Mouse (Mus musculus) forebrain, postnatal 0 days (tissue): Measurements from ENCODE around the gene Smg7. TPM values are rescaled to one million over a fixed set of nuclear protein-coding genes. Genes with fewer than 3 reads are reported as not detected.

Source experiments
- ATAC-seq: fragments of 200-750 bp; cut with Nextera tagmentation; 2 replicates; pipeline ENCODE4 v1.8.0; 2017; ENCODE audit warnings: mild to moderate bottlenecking, moderate library complexity
- DNase-seq: peaks from one replicate; pipeline ENCODE4 v3.0.0-alpha.2; 2015
- H3K27ac ChIP-seq: fragments of 300-500 bp; sonication (generic); 2 replicates; pipeline ENCODE4 v1.5.1; 2014; ENCODE audit warnings: low read depth, mild to moderate bottlenecking, antibody characterized with exemption, low read length, moderate library complexity, mixed read lengths
- H3K27me3 ChIP-seq: fragments of 300-500 bp; sonication (generic); 2 replicates; pipeline ENCODE4 v1.6.1; 2014; ENCODE audit warnings: mild to moderate bottlenecking, low read length, mixed read lengths; ENCODE audit not compliant: insufficient read depth
- H3K36me3 ChIP-seq: fragments of 300-500 bp; sonication (generic); 2 replicates; pipeline ENCODE4 v1.6.1; 2014; ENCODE audit warnings: mild to moderate bottlenecking, moderate library complexity; ENCODE audit not compliant: insufficient read depth
- H3K4me1 ChIP-seq: fragments of 300-500 bp; sonication (generic); 2 replicates; pipeline ENCODE4 v1.6.1; 2014; ENCODE audit warnings: antibody characterized with exemption; ENCODE audit not compliant: insufficient read depth
- H3K4me2 ChIP-seq: fragments of 300-500 bp; sonication (generic); 2 replicates; pipeline ENCODE4 v1.6.1; 2014; ENCODE audit warnings: low read depth, mild to moderate bottlenecking, moderate library complexity
- H3K4me3 ChIP-seq: fragments of 300-500 bp; sonication (generic); 2 replicates; pipeline ENCODE4 v1.5.1; 2014; ENCODE audit warnings: low read depth, low read length, mixed read lengths
- H3K9ac ChIP-seq: fragments of 300-500 bp; sonication (generic); 2 replicates; pipeline ENCODE4 v1.6.1; 2014; ENCODE audit warnings: mild to moderate bottlenecking
- H3K9me3 ChIP-seq: fragments of 300-500 bp; sonication (generic); 2 replicates; pipeline ENCODE4 v1.6.1; 2016; ENCODE audit warnings: low read length
- CTCF ChIP-seq: sonication (generic); IDR thresholded peaks from 2 replicates; pipeline ENCODE4 v1.5.1; 2016; ENCODE audit warnings: antibody characterized with exemption, control low read depth, low read depth
- WGBS: fragments of 180-500 bp; shearing (Covaris S2); extraction: QIAGEN DNeasy Blood & Tissue Kit; methylation state at CpG from one replicate; pipeline ENCODE4 v1.1.7; 2014; 5-methylcytosine and 5-hydroxymethylcytosine counted together
- polyA plus RNA-seq: library from polyadenylated mRNA; unstranded; fragments of >200 nt; fragmentation: Nextera tagmentation; extraction: Ambion mirVana; gene quantifications from 2 replicates; pipeline ENCODE4 v1.2.1, GENCODE M21; 2015
- total RNA-seq: library from RNA; depleted of rRNA; stranded (reverse); fragments of >200 nt; gene quantifications from 2 replicates; pipeline ENCODE4 v1.2.3, GENCODE M21; 2014; rRNA removed

The Smg7 gene
- 46.9 and 67.7 TPM in 2 replicates for total RNA-seq
- 19.0 and 26.1 TPM in 2 replicates for polyA plus RNA-seq

DNA sequence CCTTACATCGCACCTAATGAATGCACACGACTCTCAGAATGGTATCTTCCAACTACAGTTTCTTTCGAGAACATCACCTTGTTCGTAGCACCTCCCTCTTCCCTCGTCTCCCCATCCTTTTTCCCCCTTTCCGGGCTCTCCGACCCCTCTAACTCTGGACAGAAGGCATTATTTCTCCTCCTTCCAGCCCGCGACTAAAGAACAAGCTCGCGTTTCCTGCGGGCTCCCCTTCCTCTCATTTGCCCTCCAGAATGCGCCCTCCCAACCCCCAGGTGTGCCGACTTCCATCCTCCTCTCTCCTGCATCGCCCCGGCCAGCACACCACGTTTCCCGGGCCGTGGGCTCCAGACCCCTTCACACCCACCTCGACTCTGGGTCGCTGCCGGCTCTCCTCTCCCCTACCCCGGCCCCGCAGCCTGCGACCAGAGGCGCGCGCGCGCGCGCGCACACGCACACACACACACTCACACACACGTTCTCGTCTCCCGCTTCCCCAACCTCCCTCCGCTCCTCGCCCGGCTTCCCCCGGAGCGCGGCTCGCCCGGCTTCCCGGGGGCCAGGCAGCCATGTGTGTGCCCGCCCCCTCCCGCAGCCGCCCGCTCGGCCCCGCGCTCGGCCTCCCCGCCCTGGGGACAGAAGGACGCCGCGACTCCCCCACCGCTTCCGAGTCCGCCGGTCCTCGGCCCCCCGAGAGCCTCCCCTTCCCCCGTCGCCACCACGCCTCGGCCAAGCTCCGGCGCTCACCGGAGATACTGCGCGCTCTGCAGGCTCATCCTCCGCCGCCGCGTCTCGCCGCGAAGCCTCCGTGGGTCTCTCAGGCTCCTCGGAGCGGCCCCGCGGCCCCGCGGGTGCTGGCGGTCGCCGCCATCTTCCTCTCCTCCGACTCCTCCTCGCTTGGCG, at the start of gene Smg7:
Smg7 (minus strand) TSS at position 882 of the 900 bp plus-strand sequence.
- WGBS: 2% methylated on average over 81 of the region's 93 CpGs

GRCm38 (mm10) chr1:152942977-152943376, 40.5 kb upstream of the Smg7 start:
- H3K27ac ChIP-seq: no peak overlapping the region
- ATAC-seq (no peak), DNase-seq (no peak)
- no peak overlapping the region for H3K9ac ChIP-seq
- H3K4me1 ChIP-seq: no peaks in the 10 kb centered on the region
- no peaks in the 10 kb centered on the region for H3K9me3 ChIP-seq
- H3K27me3 ChIP-seq: no peaks in the 10 kb centered on the region
- no peak overlapping the region for H3K4me3 ChIP-seq
- 33% methylated on average over 4 of the region's 4 CpGs for WGBS
- H3K36me3 ChIP-seq: no peaks in the 10 kb centered on the region
- no peak overlapping the region for H3K4me2 ChIP-seq
- no peak for TF ChIP-seq CTCF

More for the DNA sequence above, at the start of gene Smg7:
- no peak for TF ChIP-seq CTCF
- Histone ChIP-seq H3K27me3 (no peaks in the 10 kb centered on the region), H3K4me2 (peak within 1 kb of the TSS; percentile 65), H3K4me1 (no peaks in the 10 kb centered on the region), H3K36me3 (no peaks in the 10 kb centered on the region), H3K27ac (peak within 1 kb of the TSS; percentile 99), H3K9ac (peak within 1 kb of the TSS; percentile 91), H3K9me3 (no peaks in the 10 kb centered on the region), H3K4me3 (peak within 1 kb of the TSS; percentile 85)
- ATAC-seq (peak; percentile 19), DNase-seq (peak; percentile 77)

- DNase-seq (peak; percentile 49), ATAC-seq (peak; percentile 53)
- no peak overlapping the region for H3K4me3 ChIP-seq
- H3K27ac ChIP-seq: no peak overlapping the region
- no peak overlapping the region for H3K9ac ChIP-seq
- no peak overlapping the region for H3K4me2 ChIP-seq
- no peaks in the 10 kb centered on the region for H3K36me3 ChIP-seq
- H3K27me3 ChIP-seq: no peaks in the 10 kb centered on the region
- H3K4me1 ChIP-seq: no peaks in the 10 kb centered on the region
- 78% methylated on average over 5 of the region's 5 CpGs for WGBS
- no peaks in the 10 kb centered on the region for H3K9me3 ChIP-seq
- TF ChIP-seq CTCF: no peak
These were observed 33.9 kb upstream of the Smg7 start for GRCm38 (mm10) chr1:152936365-152936764.

DNA sequence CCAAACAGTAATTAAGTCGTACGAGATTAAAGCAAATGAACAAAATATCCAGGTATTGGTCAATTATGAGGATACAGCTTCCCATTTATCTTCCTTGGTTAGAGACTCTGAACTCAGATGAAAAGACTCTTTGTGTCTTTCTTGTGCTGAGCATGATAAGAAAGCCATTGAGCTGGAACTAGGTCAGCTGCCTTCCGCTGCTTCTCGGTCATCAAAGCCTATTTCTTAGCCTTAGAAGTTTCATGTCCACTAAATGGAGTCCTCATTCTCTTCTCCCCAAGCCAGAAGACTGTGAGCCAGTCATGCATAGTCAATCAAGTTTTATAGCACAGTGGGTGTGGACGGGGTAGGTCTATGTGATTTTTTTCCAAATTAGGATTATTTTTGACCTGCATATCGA, 33.0 kb upstream of the Smg7 start:
- DNase-seq (no peak), ATAC-seq (no peak)
- Histone ChIP-seq H3K4me3 (no peak overlapping the region), H3K4me1 (no peaks in the 10 kb centered on the region), H3K9ac (no peak overlapping the region), H3K27me3 (no peaks in the 10 kb centered on the region), H3K4me2 (no peak overlapping the region), H3K36me3 (no peaks in the 10 kb centered on the region), H3K27ac (no peak overlapping the region), H3K9me3 (no peaks in the 10 kb centered on the region)
- 57% methylated on average over 6 of the region's 6 CpGs for WGBS
- TF ChIP-seq CTCF: no peak

DNA sequence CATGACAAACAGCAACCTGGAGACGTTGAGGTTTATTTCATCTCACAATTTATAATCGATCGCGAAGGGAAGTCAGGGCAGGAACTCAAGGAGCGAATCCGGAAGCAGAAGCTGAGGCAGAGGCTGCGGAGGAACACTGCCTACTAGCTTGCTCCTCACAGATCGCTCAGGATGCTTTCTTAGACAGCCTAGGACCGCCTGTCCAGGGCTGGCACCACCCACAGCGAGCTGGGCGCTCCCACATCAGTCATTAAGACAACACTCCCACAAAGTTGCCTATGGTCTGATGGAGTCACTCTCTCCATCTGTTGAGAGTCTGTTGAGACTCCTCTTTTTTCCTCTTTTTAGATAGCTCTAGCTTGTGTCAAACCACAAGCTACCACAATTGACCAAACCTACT, 31.5 kb upstream of the Smg7 start:
- Histone ChIP-seq H3K9me3 (no peaks in the 10 kb centered on the region), H3K36me3 (no peaks in the 10 kb centered on the region), H3K4me2 (no peak overlapping the region), H3K9ac (no peak overlapping the region), H3K4me1 (no peaks in the 10 kb centered on the region), H3K27me3 (no peaks in the 10 kb centered on the region), H3K27ac (no peak overlapping the region), H3K4me3 (no peak overlapping the region)
- WGBS: 69% methylated on average over 11 of the region's 11 CpGs
- no peak for DNase-seq
- no peak for ATAC-seq
- no peak for TF ChIP-seq CTCF

GRCm38 (mm10) chr1:152921786-152922185, 19.3 kb upstream of the Smg7 start:
- no peak for TF ChIP-seq CTCF
- H3K4me2 ChIP-seq: no peak overlapping the region
- H3K4me1 ChIP-seq: no peaks in the 10 kb centered on the region
- WGBS: 91% methylated on average over 3 of the region's 3 CpGs
- H3K4me3 ChIP-seq: no peak overlapping the region
- no peaks in the 10 kb centered on the region for H3K27me3 ChIP-seq
- no peak overlapping the region for H3K9ac ChIP-seq
- ATAC-seq (no peak), DNase-seq (no peak)
- H3K9me3 ChIP-seq: no peaks in the 10 kb centered on the region
- no peaks in the 10 kb centered on the region for H3K36me3 ChIP-seq
- H3K27ac ChIP-seq: no peak overlapping the region

DNA sequence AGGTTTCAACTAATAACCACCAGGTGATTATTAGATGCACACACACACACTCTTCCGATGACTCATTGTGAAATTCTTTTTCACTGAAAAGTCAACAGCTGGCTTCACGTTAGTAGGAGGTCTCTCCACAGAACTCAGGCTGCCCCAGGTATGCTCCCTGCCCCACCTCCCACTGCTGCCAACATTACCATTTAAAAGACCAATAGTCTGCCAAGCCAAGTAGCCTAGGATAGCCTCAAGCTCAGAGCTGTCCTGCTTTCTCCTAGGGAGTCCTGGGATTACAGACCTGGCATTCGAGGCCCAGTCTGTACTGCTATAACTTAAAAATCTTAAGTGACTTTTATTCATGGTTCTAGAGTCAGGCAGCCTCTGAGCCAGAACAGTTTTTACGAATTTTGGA, 15.2 kb upstream of the Smg7 start:
- Histone ChIP-seq H3K9me3 (no peaks in the 10 kb centered on the region), H3K27ac (no peak overlapping the region), H3K4me3 (no peak overlapping the region), H3K36me3 (no peaks in the 10 kb centered on the region), H3K4me2 (no peak overlapping the region), H3K27me3 (no peaks in the 10 kb centered on the region), H3K9ac (no peak overlapping the region), H3K4me1 (0 out of 2 replicates have a peak, but pooled peaks cover 4% of the 10 kb centered on the region)
- ATAC-seq (no peak), DNase-seq (no peak)
- WGBS: 67% methylated on average over 4 of the region's 4 CpGs
- no peak for TF ChIP-seq CTCF
